Mouse (Mus musculus): ENCODE data around the gene Eif3d.

GRCm38 (mm10) chr15:77912585-77912984 lies 58.0 kb downstream of the Eif3d start:
- TF ChIP-seq CHD2 (IDR thresholded peaks at IDR 0.05; ENCODE audit: low read depth, low read length) (no peak), ZC3H11A (IDR thresholded peaks at IDR 0.05; ENCODE audit: borderline replicate concordance, low read depth, low read length) (no peak), MAFK (IDR thresholded peaks at IDR 0.05; ENCODE audit: insufficient read depth, low read depth, low read length) (no peak)

All from ES-E14 (cell line).